Mouse (Mus musculus) kidney, embryonic 16.5 days (tissue): ENCODE data around the gene Pank4. TPM values are rescaled to one million over a fixed set of nuclear protein-coding genes. Genes with fewer than 3 reads are reported as not detected.

Experiments
- ATAC-seq: fragments of 200-750 bp; cut with Nextera tagmentation; 2 replicates; pipeline ENCODE4 v1.8.0; 2017; ENCODE audit warnings: moderate TSS enrichment; ENCODE audit not compliant: low FRiP score, low TSS enrichment
- H3K27ac ChIP-seq: fragments of 300-500 bp; sonication (generic); 2 replicates; pipeline ENCODE4 v1.5.1; 2014; ENCODE audit warnings: low read length
- H3K27me3 ChIP-seq: fragments of 300-500 bp; sonication (generic); 2 replicates; pipeline ENCODE4 v1.6.1; 2014; ENCODE audit warnings: low read length, control low read depth, mixed read lengths; ENCODE audit not compliant: insufficient read depth
- H3K36me3 ChIP-seq: fragments of 300-500 bp; sonication (generic); 2 replicates; pipeline ENCODE4 v1.6.1; 2014; ENCODE audit warnings: low read length, control low read depth, mixed read lengths; ENCODE audit not compliant: insufficient read depth
- H3K4me1 ChIP-seq: fragments of 300-500 bp; sonication (generic); 2 replicates; pipeline ENCODE4 v1.6.1; 2014; ENCODE audit warnings: low read length, control low read depth, mixed read lengths; ENCODE audit not compliant: insufficient read depth
- H3K4me2 ChIP-seq: fragments of 300-500 bp; sonication (generic); replicated peaks from 2 replicates; pipeline ENCODE4 v1.6.1; 2014; ENCODE audit warnings: low read depth, low read length
- H3K4me3 ChIP-seq: fragments of 300-500 bp; sonication (generic); 2 replicates; pipeline ENCODE4 v1.5.1; 2014; ENCODE audit warnings: mild to moderate bottlenecking, low read length
- H3K9ac ChIP-seq: fragments of 300-500 bp; sonication (generic); replicated peaks from 2 replicates; pipeline ENCODE4 v1.6.1; 2014; ENCODE audit warnings: low read length
- H3K9me3 ChIP-seq: fragments of 300-500 bp; sonication (generic); 2 replicates; pipeline ENCODE4 v1.6.1; 2016; ENCODE audit warnings: low read length, control low read depth
- WGBS: fragments of 180-500 bp; shearing (Covaris S2); extraction: QIAGEN DNeasy Blood & Tissue Kit; methylation state at CpG from one replicate; pipeline ENCODE4 v1.1.7; 2014; 5-methylcytosine and 5-hydroxymethylcytosine counted together
- polyA plus RNA-seq: library from polyadenylated mRNA; unstranded; fragments of >200 nt; fragmentation: Nextera tagmentation; extraction: Ambion mirVana; gene quantifications from 2 replicates; pipeline ENCODE4 v1.2.1, GENCODE M21; 2015

Pank4 gene
- polyA plus RNA-seq, 1 experiment from 2014 or later = 51.9 TPM

DNA sequence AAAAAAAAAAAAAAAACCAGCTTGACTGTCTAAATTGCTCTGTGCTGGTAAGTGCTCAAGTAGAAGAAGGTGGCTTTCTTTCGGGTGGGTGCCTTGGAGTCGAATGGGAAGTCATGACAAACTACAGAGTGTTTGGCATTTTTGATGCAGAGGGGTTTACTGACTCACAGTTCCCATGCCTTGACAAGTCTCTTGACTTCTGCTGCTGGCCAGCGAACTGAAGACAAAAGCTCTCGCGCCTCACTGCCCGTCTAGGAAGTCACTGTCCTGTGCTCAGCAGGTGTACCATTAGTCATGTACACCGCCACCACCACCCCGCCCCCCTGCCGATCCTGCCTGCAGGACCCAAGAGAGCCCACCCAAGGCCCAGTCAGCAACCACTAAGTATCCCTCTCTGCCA is 7.3 kb upstream of the Pank4 start:
- Histone ChIP-seq H3K9ac (no peak overlapping the region), H3K4me2 (no peak overlapping the region), H3K9me3 (no peaks in the 10 kb centered on the region), H3K4me1 (peaks cover 34% of the 10 kb centered on the region), H3K27me3 (peaks cover 94% of the 10 kb centered on the region), H3K36me3 (no peaks in the 10 kb centered on the region), H3K27ac (no peak overlapping the region), H3K4me3 (no peak overlapping the region)
- WGBS = 31% methylated on average over 9 of the region's 9 CpGs
- no peak for ATAC-seq

DNA sequence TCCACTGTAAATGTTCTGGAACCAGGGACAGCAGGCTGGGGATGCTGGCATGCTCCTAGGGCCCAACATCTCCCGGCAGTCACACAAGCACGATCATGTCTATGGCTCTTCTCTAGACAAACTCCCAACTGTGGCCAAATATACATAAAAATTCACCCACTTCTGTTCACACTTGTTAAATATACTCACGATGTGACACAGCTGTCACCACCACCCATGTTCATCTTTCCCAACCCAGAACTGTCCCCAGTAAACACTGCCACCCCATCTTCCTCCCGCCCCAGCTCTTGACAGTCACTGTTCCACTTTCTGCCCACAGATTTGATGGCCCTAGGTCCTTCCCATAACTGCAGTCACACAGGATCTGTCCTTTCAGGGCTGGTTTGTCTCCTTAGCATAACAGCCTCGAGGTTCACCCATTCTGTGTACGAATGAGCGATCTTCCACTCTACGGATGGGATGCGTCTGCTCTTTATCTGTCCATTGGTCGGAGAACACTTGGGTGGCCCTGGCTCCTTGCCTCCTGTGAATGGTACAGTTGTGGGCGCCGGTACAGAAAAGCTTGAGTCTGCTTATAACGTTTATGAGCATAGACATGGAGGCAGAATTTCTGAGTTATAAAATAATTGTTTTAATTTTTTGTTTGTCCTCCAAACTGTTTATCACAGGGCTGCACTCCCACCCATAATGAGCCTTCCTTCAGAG is 6.5 kb upstream of the Pank4 start:
- peaks cover 38% of the 10 kb centered on the region for H3K4me1 ChIP-seq
- no peak overlapping the region for H3K27ac ChIP-seq
- no peak overlapping the region for H3K9ac ChIP-seq
- no peaks in the 10 kb centered on the region for H3K9me3 ChIP-seq
- H3K27me3 ChIP-seq = peaks cover 94% of the 10 kb centered on the region
- H3K4me3 ChIP-seq = no peak overlapping the region
- no peaks in the 10 kb centered on the region for H3K36me3 ChIP-seq
- no peak overlapping the region for H3K4me2 ChIP-seq
- no peak for ATAC-seq
- WGBS = 48% methylated on average over 13 of the region's 13 CpGs

DNA sequence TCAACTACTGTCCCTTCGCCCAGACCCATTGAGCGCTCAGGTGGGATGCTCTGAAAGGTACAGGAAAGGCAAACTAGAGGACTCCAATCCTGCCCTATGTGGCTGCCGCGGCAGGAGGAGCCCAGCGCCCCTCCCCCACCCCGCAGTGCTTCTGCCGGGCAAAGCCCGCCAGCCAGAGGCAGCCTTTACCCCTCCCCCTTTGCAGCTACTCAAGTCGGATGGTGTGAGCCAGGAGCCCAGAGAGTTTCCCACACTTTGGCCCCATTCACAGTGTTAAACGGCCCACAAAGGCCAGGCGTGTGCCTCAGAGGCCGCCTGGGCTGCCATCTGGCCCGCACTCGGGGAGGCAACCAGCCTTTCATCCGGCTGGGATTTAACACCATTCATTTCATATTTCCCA is 5.8 kb upstream of the Pank4 start:
- Histone ChIP-seq H3K4me2 (peak overlapping the region; percentile 25), H3K36me3 (no peaks in the 10 kb centered on the region), H3K9ac (no peak overlapping the region; the same call in 1 of the 2 replicates), H3K27me3 (peaks cover 94% of the 10 kb centered on the region), H3K27ac (no peak overlapping the region), H3K9me3 (no peaks in the 10 kb centered on the region), H3K4me1 (peaks cover 36% of the 10 kb centered on the region), H3K4me3 (0 out of 2 replicates have a peak overlapping the region, but pooled peaks have one; percentile 2)
- ATAC-seq = 0 out of 2 replicates have a peak, but pooled peaks have one; percentile 16
- WGBS = 4% methylated on average over 15 of the region's 15 CpGs

DNA sequence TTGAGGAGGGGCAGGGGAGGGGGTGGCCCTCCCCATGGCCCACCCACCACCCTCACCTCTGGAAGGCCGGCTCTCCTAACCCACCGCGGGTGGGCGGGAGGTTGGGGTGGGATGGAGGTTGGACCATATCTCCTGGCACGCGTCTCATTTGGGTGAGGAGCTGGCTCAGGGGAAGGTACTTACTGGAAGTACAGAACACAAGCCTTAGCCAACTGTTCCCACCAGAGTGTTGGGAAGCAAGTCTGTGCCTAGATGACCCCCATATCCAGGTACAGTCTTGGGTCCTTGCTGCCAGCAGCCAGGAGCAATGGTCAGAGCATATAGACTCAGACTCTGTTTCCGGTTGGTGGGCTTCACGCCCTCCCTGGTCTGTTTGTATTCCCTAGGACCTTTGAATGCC is 5.3 kb upstream of the Pank4 start:
- H3K9me3 ChIP-seq = no peaks in the 10 kb centered on the region
- no peak for ATAC-seq
- H3K27me3 ChIP-seq = peaks cover 90% of the 10 kb centered on the region

DNA sequence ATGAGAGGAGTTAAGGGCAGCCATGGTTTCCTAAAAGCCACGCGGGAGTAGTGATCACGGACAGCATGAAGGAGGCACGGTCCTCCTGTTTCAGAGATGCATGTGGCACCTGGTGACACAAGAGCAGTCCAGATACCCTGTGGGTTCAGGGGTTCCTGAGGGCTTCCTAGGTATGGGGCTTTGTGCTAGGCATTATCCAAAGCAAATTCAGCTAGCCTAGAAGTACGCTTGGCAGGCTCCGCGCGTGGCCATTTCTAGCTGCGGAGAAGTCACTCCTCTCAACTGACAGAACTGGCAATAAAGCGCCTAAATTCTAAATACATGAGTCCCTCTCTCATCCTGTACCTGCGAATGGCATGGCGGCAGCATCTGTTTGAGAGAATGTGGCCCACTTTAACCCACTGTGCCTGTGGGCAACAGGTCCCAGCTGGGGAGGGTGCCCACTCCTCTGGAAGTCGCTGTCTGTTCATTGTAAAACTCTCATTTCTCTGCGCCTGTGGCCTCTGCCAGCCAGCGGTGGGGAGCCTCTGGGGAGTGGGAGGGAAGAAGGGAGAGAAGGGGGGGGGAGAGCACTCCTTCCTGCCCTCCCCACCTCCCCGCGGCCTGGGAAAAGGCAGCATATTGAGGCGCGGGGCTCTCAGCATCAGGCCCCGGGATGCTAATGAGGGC is 3.8 kb upstream of the Pank4 start:
- peak overlapping the region; percentile 59 for H3K9ac ChIP-seq
- H3K4me3 ChIP-seq = peak overlapping the region; percentile 46
- no peak for ATAC-seq

More for the DNA sequence above, 5.3 kb upstream of the Pank4 start:
- Histone ChIP-seq H3K4me2 (peak overlapping the region; percentile 25), H3K4me3 (no peak overlapping the region), H3K36me3 (no peaks in the 10 kb centered on the region), H3K27ac (no peak overlapping the region), H3K9ac (no peak overlapping the region; the same call in 1 of the 2 replicates), H3K4me1 (peaks cover 33% of the 10 kb centered on the region)
- WGBS = 18% methylated on average over 8 of the region's 8 CpGs

DNA sequence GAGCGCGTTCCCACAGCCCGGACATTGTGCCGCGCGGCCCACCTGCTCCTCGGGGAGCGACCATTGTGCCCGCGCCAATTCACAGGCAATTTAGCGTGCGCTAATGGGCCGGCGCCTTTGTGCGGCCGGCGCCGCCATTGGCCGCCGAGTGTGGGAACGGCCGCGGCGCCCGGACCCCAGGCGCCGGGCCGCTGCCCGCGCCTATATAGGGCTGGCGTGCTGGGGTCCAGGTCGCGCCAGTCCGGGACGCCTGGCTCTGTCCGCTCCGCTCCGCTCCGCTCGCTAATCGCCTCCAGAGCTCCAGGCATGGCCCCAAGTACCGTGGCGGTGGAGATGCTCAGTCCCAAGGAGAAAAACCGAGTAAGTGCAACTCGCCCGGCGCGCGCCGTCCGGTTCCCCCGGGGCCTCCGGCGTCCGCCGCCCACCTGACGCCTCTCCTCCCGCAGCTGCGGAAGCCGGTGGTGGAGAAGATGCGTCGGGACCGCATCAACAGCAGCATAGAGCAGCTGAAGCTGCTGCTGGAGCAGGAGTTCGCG is 3.2 kb upstream of the Pank4 start, which contains the start of gene Hes5:
Hes5 (plus strand) TSS at position 234 of the 536 bp plus-strand sequence.
- H3K36me3 ChIP-seq = no peaks in the 10 kb centered on the region
- peak within 1 kb of the TSS; percentile 46 for H3K4me3 ChIP-seq
- peak within 1 kb of the TSS; percentile 84 for H3K4me2 ChIP-seq
- H3K27me3 ChIP-seq = peaks cover 71% of the 10 kb centered on the region
- peak within 1 kb of the TSS; percentile 59 for H3K9ac ChIP-seq
- H3K27ac ChIP-seq = no peak within 1 kb of the TSS
- WGBS = under 1% methylated on average over 65 of the region's 65 CpGs
- no peaks in the 10 kb centered on the region for H3K9me3 ChIP-seq
- H3K4me1 ChIP-seq = peaks cover 43% of the 10 kb centered on the region
- no peak for ATAC-seq

More for the DNA sequence above, 3.8 kb upstream of the Pank4 start:
- H3K4me1 ChIP-seq = peaks cover 37% of the 10 kb centered on the region
- peaks cover 75% of the 10 kb centered on the region for H3K27me3 ChIP-seq
- no peaks in the 10 kb centered on the region for H3K9me3 ChIP-seq
- WGBS = 23% methylated on average over 20 of the region's 20 CpGs
- H3K4me2 ChIP-seq = peak overlapping the region; percentile 84
- no peaks in the 10 kb centered on the region for H3K36me3 ChIP-seq
- no peak overlapping the region for H3K27ac ChIP-seq

DNA sequence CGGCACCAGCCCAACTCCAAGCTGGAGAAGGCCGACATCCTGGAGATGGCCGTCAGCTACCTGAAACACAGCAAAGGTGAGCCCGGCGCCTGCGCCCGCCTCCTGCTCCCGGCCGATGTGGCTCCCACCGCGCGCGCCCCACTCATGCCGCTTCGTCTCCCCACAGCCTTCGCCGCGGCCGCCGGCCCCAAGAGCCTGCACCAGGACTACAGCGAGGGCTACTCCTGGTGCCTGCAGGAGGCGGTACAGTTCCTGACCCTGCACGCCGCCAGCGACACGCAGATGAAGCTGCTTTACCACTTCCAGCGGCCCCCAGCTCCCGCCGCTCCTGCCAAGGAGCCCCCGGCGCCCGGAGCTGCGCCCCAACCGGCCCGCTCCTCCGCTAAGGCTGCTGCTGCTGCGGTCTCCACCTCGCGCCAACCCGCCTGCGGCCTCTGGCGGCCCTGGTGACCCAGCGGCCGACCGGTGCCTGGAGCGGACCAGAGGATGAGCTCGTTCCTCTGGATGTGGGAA is 2.6 kb upstream of the Pank4 start:
- Histone ChIP-seq H3K4me3 (peak overlapping the region; percentile 46), H3K27ac (no peak overlapping the region), H3K4me1 (peaks cover 48% of the 10 kb centered on the region), H3K27me3 (peaks cover 67% of the 10 kb centered on the region), H3K36me3 (no peaks in the 10 kb centered on the region), H3K4me2 (peak overlapping the region; percentile 84), H3K9me3 (no peaks in the 10 kb centered on the region), H3K9ac (peak overlapping the region; percentile 59)
- WGBS = under 1% methylated on average over 43 of the region's 47 CpGs
- ATAC-seq = no peak

DNA sequence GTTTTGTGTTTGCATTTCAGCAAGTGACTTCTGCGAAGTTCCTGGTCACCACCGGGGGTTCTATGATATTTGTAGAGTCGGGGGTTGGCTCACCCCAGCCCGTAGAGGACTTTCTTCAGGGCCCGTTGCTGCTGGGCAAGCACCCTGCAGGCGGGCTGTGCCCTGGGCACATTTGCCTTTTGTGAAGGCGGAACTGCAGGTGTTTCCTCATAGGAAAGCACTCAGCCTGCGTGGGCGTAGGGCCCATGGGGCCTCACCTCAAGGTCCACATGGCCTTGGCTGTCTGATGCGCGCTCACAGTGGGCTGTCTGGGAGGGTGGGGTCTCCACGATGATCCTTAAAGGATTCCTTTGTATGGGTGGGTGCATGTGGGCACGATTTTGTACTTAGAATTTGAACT is 2.0 kb upstream of the Pank4 start:
- no peaks in the 10 kb centered on the region for H3K36me3 ChIP-seq
- H3K4me3 ChIP-seq = peak overlapping the region; percentile 46
- H3K27ac ChIP-seq = no peak overlapping the region
- no peak for ATAC-seq
- H3K9me3 ChIP-seq = no peaks in the 10 kb centered on the region
- H3K4me1 ChIP-seq = peaks cover 50% of the 10 kb centered on the region
- H3K27me3 ChIP-seq = peaks cover 63% of the 10 kb centered on the region
- peak overlapping the region; percentile 84 for H3K4me2 ChIP-seq
- 23% methylated on average over 13 of the region's 13 CpGs for WGBS
- peak overlapping the region; percentile 59 for H3K9ac ChIP-seq

DNA sequence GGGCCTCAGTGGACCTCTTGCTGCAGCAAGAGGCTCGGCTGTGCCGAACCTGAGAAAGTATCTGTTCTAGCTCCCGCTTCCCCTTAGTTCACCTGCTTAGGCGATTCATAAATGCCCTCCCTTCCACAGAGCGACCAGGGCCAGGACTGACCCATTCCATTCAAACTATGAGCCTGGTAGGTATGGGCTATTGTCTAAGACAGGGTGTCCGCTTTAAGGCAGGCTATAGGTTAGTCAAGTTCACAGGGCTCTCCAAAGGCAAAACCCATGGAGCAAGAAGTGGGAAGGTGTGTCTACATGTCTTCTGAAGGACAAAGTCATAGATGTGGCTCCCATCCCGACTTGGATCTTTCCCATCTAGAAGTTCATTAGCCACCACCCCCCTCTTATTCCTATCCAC is 1.2 kb upstream of the Pank4 start:
- ATAC-seq = no peak
- Histone ChIP-seq H3K4me3 (peak overlapping the region; percentile 46), H3K9me3 (no peaks in the 10 kb centered on the region), H3K36me3 (no peaks in the 10 kb centered on the region), H3K27ac (no peak overlapping the region), H3K4me1 (peaks cover 50% of the 10 kb centered on the region), H3K27me3 (peaks cover 55% of the 10 kb centered on the region), H3K9ac (no peak overlapping the region), H3K4me2 (peak overlapping the region; percentile 84)
- 82% methylated on average over 7 of the region's 7 CpGs for WGBS
